Mouse (Mus musculus): ENCODE results near the gene Bnc2. TPM values are rescaled to one million over a fixed set of nuclear protein-coding genes. Genes with fewer than 3 reads are reported as not detected.

Bnc2 gene
- polyA plus RNA-seq (2015; fragmentation: Nextera tagmentation; extraction: Ambion mirVana): 17.2 and 18.5 TPM in 2 replicates

- H3K27me3 ChIP-seq (ENCODE audit: control insufficient read depth, insufficient read depth, low read length): no peaks in the 10 kb centered on the region; the same call in 1 of the 2 replicates
- under 1% methylated on average over 70 of the region's 80 CpGs for WGBS
- H3K4me3 ChIP-seq (replicated peaks; ENCODE audit: low read length): peak within 1 kb of the TSS; percentile 74
- no peaks in the 10 kb centered on the region for H3K4me1 ChIP-seq (ENCODE audit: control insufficient read depth, insufficient read depth, low read length)
- ATAC-seq (ENCODE audit: insufficient read depth, low FRiP score): peak; percentile 73
- H3K27ac ChIP-seq (ENCODE audit: low read length): peak within 1 kb of the TSS; percentile 94
- H3K36me3 ChIP-seq (ENCODE audit: control insufficient read depth, insufficient read depth, low read length): no peaks in the 10 kb centered on the region
- H3K9ac ChIP-seq (ENCODE audit: low read length): peak within 1 kb of the TSS; percentile 82
- peak within 1 kb of the TSS; percentile 82 for H3K4me2 ChIP-seq (ENCODE audit: low read depth, low read length)
- no peaks in the 10 kb centered on the region for H3K9me3 ChIP-seq (replicated peaks; ENCODE audit: control insufficient read depth, low read length)
Measured at GRCm38 (mm10) chr4:84675171-84675973, at the start of gene Bnc2. TSS of gene Bnc2 (minus strand) at chr4:84675275.

GRCm38 (mm10) chr4:84707961-84708360, 32.9 kb upstream of the Bnc2 start:
- H3K4me3 ChIP-seq (replicated peaks; ENCODE audit: low read length): no peak overlapping the region
- no peaks in the 10 kb centered on the region for H3K27me3 ChIP-seq (ENCODE audit: control insufficient read depth, insufficient read depth, low read length)
- no peak overlapping the region for H3K9ac ChIP-seq (ENCODE audit: low read length)
- no peak for ATAC-seq (ENCODE audit: insufficient read depth, low FRiP score)
- no peaks in the 10 kb centered on the region for H3K4me1 ChIP-seq (ENCODE audit: control insufficient read depth, insufficient read depth, low read length)
- no peak overlapping the region for H3K27ac ChIP-seq (ENCODE audit: low read length)
- no peaks in the 10 kb centered on the region for H3K9me3 ChIP-seq (replicated peaks; ENCODE audit: control insufficient read depth, low read length)
- no peak overlapping the region for H3K4me2 ChIP-seq (ENCODE audit: low read depth, low read length)
- WGBS: 74% methylated on average over 5 of the region's 5 CpGs
- H3K36me3 ChIP-seq (ENCODE audit: control insufficient read depth, insufficient read depth, low read length): no peaks in the 10 kb centered on the region

GRCm38 (mm10) chr4:84685521-84686366, 10.7 kb upstream of the Bnc2 start:
- no peak overlapping the region for H3K4me3 ChIP-seq (replicated peaks; ENCODE audit: low read length)
- no peaks in the 10 kb centered on the region for H3K36me3 ChIP-seq (ENCODE audit: control insufficient read depth, insufficient read depth, low read length)
- H3K27me3 ChIP-seq (ENCODE audit: control insufficient read depth, insufficient read depth, low read length): no peaks in the 10 kb centered on the region
- no peak for ATAC-seq (ENCODE audit: insufficient read depth, low FRiP score)
- H3K9me3 ChIP-seq (replicated peaks; ENCODE audit: control insufficient read depth, low read length): no peaks in the 10 kb centered on the region
- no peak overlapping the region for H3K9ac ChIP-seq (ENCODE audit: low read length)
- 69% methylated on average over 10 of the region's 10 CpGs for WGBS
- no peak overlapping the region for H3K4me2 ChIP-seq (ENCODE audit: low read depth, low read length)
- H3K4me1 ChIP-seq (ENCODE audit: control insufficient read depth, insufficient read depth, low read length): no peaks in the 10 kb centered on the region
- H3K27ac ChIP-seq (ENCODE audit: low read length): no peak overlapping the region

- Histone ChIP-seq H3K27me3 (ENCODE audit: control insufficient read depth, insufficient read depth, low read length) (no peaks in the 10 kb centered on the region), H3K36me3 (ENCODE audit: control insufficient read depth, insufficient read depth, low read length) (no peaks in the 10 kb centered on the region), H3K9ac (ENCODE audit: low read length) (no peak overlapping the region), H3K4me1 (ENCODE audit: control insufficient read depth, insufficient read depth, low read length) (no peaks in the 10 kb centered on the region), H3K9me3 (replicated peaks; ENCODE audit: control insufficient read depth, low read length) (no peaks in the 10 kb centered on the region), H3K4me3 (replicated peaks; ENCODE audit: low read length) (no peak overlapping the region), H3K4me2 (ENCODE audit: low read depth, low read length) (no peak overlapping the region), H3K27ac (ENCODE audit: low read length) (no peak overlapping the region)
- no peak for ATAC-seq (ENCODE audit: insufficient read depth, low FRiP score)
- 85% methylated on average over 4 of the region's 4 CpGs for WGBS
Measured at GRCm38 (mm10) chr4:84685009-84685408, 9.9 kb upstream of the Bnc2 start.

GRCm38 (mm10) chr4:84675974-84676315, 870 bp upstream of the Bnc2 start:
- H3K4me3 ChIP-seq (replicated peaks; ENCODE audit: low read length): peak overlapping the region; percentile 74
- no peaks in the 10 kb centered on the region for H3K9me3 ChIP-seq (replicated peaks; ENCODE audit: control insufficient read depth, low read length)
- ATAC-seq (ENCODE audit: insufficient read depth, low FRiP score): no peak
- WGBS: under 1% methylated on average over 19 of the region's 19 CpGs
- H3K27ac ChIP-seq (ENCODE audit: low read length): peak overlapping the region; percentile 94
- H3K4me1 ChIP-seq (ENCODE audit: control insufficient read depth, insufficient read depth, low read length): no peaks in the 10 kb centered on the region
- peak overlapping the region; percentile 82 for H3K9ac ChIP-seq (ENCODE audit: low read length)
- H3K4me2 ChIP-seq (ENCODE audit: low read depth, low read length): peak overlapping the region; percentile 82
- H3K36me3 ChIP-seq (ENCODE audit: control insufficient read depth, insufficient read depth, low read length): no peaks in the 10 kb centered on the region
- H3K27me3 ChIP-seq (ENCODE audit: control insufficient read depth, insufficient read depth, low read length): no peaks in the 10 kb centered on the region; the same call in 1 of the 2 replicates

- H3K27ac ChIP-seq (ENCODE audit: low read length): peak overlapping the region; percentile 94
- no peaks in the 10 kb centered on the region for H3K9me3 ChIP-seq (replicated peaks; ENCODE audit: control insufficient read depth, low read length)
- H3K27me3 ChIP-seq (ENCODE audit: control insufficient read depth, insufficient read depth, low read length): no peaks in the 10 kb centered on the region; the same call in 1 of the 2 replicates
- peak overlapping the region; percentile 82 for H3K9ac ChIP-seq (ENCODE audit: low read length)
- peak overlapping the region; percentile 82 for H3K4me2 ChIP-seq (ENCODE audit: low read depth, low read length)
- under 1% methylated on average over 104 of the region's 104 CpGs for WGBS
- peak; percentile 80 for ATAC-seq (ENCODE audit: insufficient read depth, low FRiP score)
- H3K4me1 ChIP-seq (ENCODE audit: control insufficient read depth, insufficient read depth, low read length): no peaks in the 10 kb centered on the region
- no peaks in the 10 kb centered on the region for H3K36me3 ChIP-seq (ENCODE audit: control insufficient read depth, insufficient read depth, low read length)
- H3K4me3 ChIP-seq (replicated peaks; ENCODE audit: low read length): peak overlapping the region; percentile 74
Measured at GRCm38 (mm10) chr4:84674318-84675170, 531 bp downstream of the Bnc2 start.

GRCm38 (mm10) chr4:84673681-84674307, 1.3 kb downstream of the Bnc2 start:
- Histone ChIP-seq H3K4me3 (replicated peaks; ENCODE audit: low read length) (peak overlapping the region; percentile 74), H3K27me3 (ENCODE audit: control insufficient read depth, insufficient read depth, low read length) (no peaks in the 10 kb centered on the region; the same call in 1 of the 2 replicates), H3K4me2 (ENCODE audit: low read depth, low read length) (peak overlapping the region; percentile 82), H3K4me1 (ENCODE audit: control insufficient read depth, insufficient read depth, low read length) (no peaks in the 10 kb centered on the region), H3K9me3 (replicated peaks; ENCODE audit: control insufficient read depth, low read length) (no peaks in the 10 kb centered on the region), H3K9ac (ENCODE audit: low read length) (peak overlapping the region; percentile 82), H3K27ac (ENCODE audit: low read length) (peak overlapping the region; percentile 94), H3K36me3 (ENCODE audit: control insufficient read depth, insufficient read depth, low read length) (no peaks in the 10 kb centered on the region)
- no peak for ATAC-seq (ENCODE audit: insufficient read depth, low FRiP score)
- WGBS: 11% methylated on average over 10 of the region's 10 CpGs

GRCm38 (mm10) chr4:84672181-84672791, 2.8 kb downstream of the Bnc2 start:
- 17% methylated on average over 14 of the region's 14 CpGs for WGBS
- Histone ChIP-seq H3K27me3 (ENCODE audit: control insufficient read depth, insufficient read depth, low read length) (no peaks in the 10 kb centered on the region; the same call in 1 of the 2 replicates), H3K27ac (ENCODE audit: low read length) (peak overlapping the region; percentile 36; the same call in 1 of the 2 replicates), H3K36me3 (ENCODE audit: control insufficient read depth, insufficient read depth, low read length) (no peaks in the 10 kb centered on the region), H3K4me2 (ENCODE audit: low read depth, low read length) (peak overlapping the region; percentile 82), H3K9me3 (replicated peaks; ENCODE audit: control insufficient read depth, low read length) (no peaks in the 10 kb centered on the region), H3K4me3 (replicated peaks; ENCODE audit: low read length) (peak overlapping the region; percentile 74), H3K9ac (ENCODE audit: low read length) (peak overlapping the region; percentile 36), H3K4me1 (ENCODE audit: control insufficient read depth, insufficient read depth, low read length) (no peaks in the 10 kb centered on the region)
- no peak for ATAC-seq (ENCODE audit: insufficient read depth, low FRiP score)
